Mouse (Mus musculus) CD4-positive, CD25-positive, alpha-beta regulatory T cell, adult 4 months (primary cell): ENCODE measurements around the gene Prkra. TPM values are rescaled to one million over a fixed set of nuclear protein-coding genes. Genes with fewer than 3 reads are reported as not detected.

Experiments
- polyA plus RNA-seq, 2 experiments: library from polyadenylated mRNA; unstranded; fragments of 100-300 nt; shearing (Covaris generic); gene quantifications; one replicate each; pipeline ENCODE4 v1.2.1; 2017

The Prkra gene
- polyA plus RNA-seq, 2 experiments from 2014 or later, result 9.3 to 11.3 TPM

Other genes with a start within 250 kb of the Prkra start
- gene Osbpl6, start 241.5 kb downstream of the Prkra start, polyA plus RNA-seq, result under 1 TPM; 0.24 to 0.27 TPM
- gene Pjvk, start 461 bp upstream of the Prkra start, polyA plus RNA-seq, result not detected
- gene Fkbp7, start 25.1 kb upstream of the Prkra start, polyA plus RNA-seq, result 1 to 10 TPM; 4.8 to 5.9 TPM
- 10 to 100 TPM; 10.7 to 13.1 TPM for gene Plekha3, start 27.3 kb upstream of the Prkra start, polyA plus RNA-seq